Comparison of ENCODE assay signal across 9 mouse cellular contexts in the genomic region with DNA sequence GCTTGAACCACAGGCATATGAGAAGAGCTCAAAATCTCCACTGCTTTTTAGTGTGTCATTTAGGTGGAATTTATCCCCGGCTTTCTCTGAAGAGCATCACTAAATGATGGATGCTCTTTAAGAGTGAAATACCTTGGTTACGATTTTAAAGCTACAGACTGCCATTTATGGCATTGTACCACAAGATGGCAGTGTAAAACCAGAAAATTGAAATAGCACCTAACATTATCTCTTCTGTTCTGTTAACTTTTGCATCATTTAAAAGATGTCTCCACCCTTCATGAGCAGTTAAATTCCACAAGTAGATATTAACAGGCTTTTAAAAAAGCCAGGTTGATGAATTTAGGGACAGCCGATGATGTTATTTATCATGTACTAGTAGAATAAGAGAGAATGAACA.
DNase-seq lines count a peak whose midpoint lies in the region; TF ChIP-seq lines count a peak whose summit lies in the region.
"Had no signal": no experiment of that assay in that cellular context is flagged by ENCODE, and none has a peak within 500 bp of the region (broad histone marks: within the 10 kb centered on the region; RNA-seq: fewer than 3 reads in every experiment).

No protein-coding gene starts in this region.

- no peaks in the 10 kb centered on the region for H3K9me3 ChIP-seq in E14TG2a.4 (ENCODE audit: low read length)
- H3K9me3 ChIP-seq: embryonic facial prominence, embryonic 12.5 days had no signal

- no peaks in the 10 kb centered on the region for H3K27me3 ChIP-seq in E14TG2a.4 (ENCODE audit: insufficient read depth, low read length)
- H3K27me3 ChIP-seq: embryonic facial prominence, embryonic 12.5 days had no signal

- H3K4me3 ChIP-seq in E14TG2a.4 (replicated peaks; ENCODE audit: low read length) = no peak overlapping the region
- H3K4me3 ChIP-seq: embryonic facial prominence, embryonic 12.5 days had no signal

- H3K36me3 ChIP-seq in E14TG2a.4 (ENCODE audit: insufficient read depth, low read length) = peaks cover 72% of the 10 kb centered on the region

- peak; percentile 5 to 27 for DNase-seq in cerebellum, postnatal 14 days
- DNase-seq in cerebellum, adult 11 months = no peak
- peak; percentile 45 for DNase-seq in layer of hippocampus, adult 9-10 months (ENCODE audit: low spot score)
- no peak for DNase-seq in layer of hippocampus, postnatal 25 days (ENCODE audit: extremely low spot score in 1 of 2, low spot score in 1 of 2)
- peak; percentile 27 for DNase-seq in embryo, embryonic 9.5 days (ENCODE audit: extremely low spot score)
- DNase-seq in urinary bladder, postnatal 36 days (ENCODE audit: low spot score in 2 of 2) = no peak
- DNase-seq in urinary bladder, postnatal 10 days (ENCODE audit: low spot score) = no peak

- peaks cover 6% of the 10 kb centered on the region for H3K4me1 ChIP-seq in E14TG2a.4 (replicated peaks; ENCODE audit: low read depth, low read length)
- H3K4me1 ChIP-seq: embryonic facial prominence, embryonic 12.5 days had no signal

- peak; percentile 56 for TF ChIP-seq CTCF in E14TG2a.4 (conservative IDR thresholded peaks at IDR 0.05; ENCODE audit: low read length)

Comparison
In these comparisons a context has a peak if more than half of its experiments do, and no peak if none do; other contexts are left out.
1. DNase-seq: peak in cerebellum, postnatal 14 days (2 of 2), layer of hippocampus, adult 9-10 months (single experiment) and embryo, embryonic 9.5 days (single experiment); none in cerebellum, adult 11 months (single experiment), layer of hippocampus, postnatal 25 days (0 of 2), urinary bladder, postnatal 36 days (0 of 2) and urinary bladder, postnatal 10 days (single experiment).